Mouse (Mus musculus) hindbrain, embryonic 11.5 days (tissue): ENCODE results near the gene Gpr62. TPM values are rescaled to one million over a fixed set of nuclear protein-coding genes. Genes with fewer than 3 reads are reported as not detected.

Source experiments
- polyA plus RNA-seq: library from polyadenylated mRNA; unstranded; fragments of >200 nt; fragmentation: Nextera tagmentation; extraction: Ambion mirVana; gene quantifications from 2 replicates; pipeline ENCODE4 v1.2.1, GENCODE M21; 2014

Gpr62 gene
- polyA plus RNA-seq, 1 experiment from 2014 or later, result 0.22 TPM

Other genes with a start within 250 kb of the Gpr62 start
- gene Tlr9, start 243.3 kb downstream of the Gpr62 start, polyA plus RNA-seq, result not detected in 2 replicates
- gene Alas1, start 217.3 kb downstream of the Gpr62 start, polyA plus RNA-seq, result 83.8 and 84.7 TPM in 2 replicates
- 27.3 and 27.6 TPM in 2 replicates for gene Poc1a, start 184.9 kb downstream of the Gpr62 start, polyA plus RNA-seq
- gene Dusp7, start 97.3 kb downstream of the Gpr62 start, polyA plus RNA-seq, result 25.0 and 25.8 TPM in 2 replicates
- 882 and 903 TPM in 2 replicates for gene Rpl29, start 36.5 kb downstream of the Gpr62 start, polyA plus RNA-seq
- gene Acy1, start 27.6 kb downstream of the Gpr62 start, polyA plus RNA-seq, result 26.4 and 30.3 TPM in 2 replicates
- 4.2 and 6.0 TPM in 2 replicates for gene Abhd14b, start 18.5 kb downstream of the Gpr62 start, polyA plus RNA-seq
- gene Abhd14a, start 18.3 kb downstream of the Gpr62 start, polyA plus RNA-seq, result 31.2 and 34.7 TPM in 2 replicates
- 222 and 249 TPM in 2 replicates for gene Pcbp4, start 12.6 kb downstream of the Gpr62 start, polyA plus RNA-seq
- 41.3 and 42.2 TPM in 2 replicates for gene Rrp9, start 10.0 kb upstream of the Gpr62 start, polyA plus RNA-seq
- 0.54 and 1.4 TPM in 2 replicates for gene Parp3, start 11.0 kb upstream of the Gpr62 start, polyA plus RNA-seq
- gene Iqcf1, start 34.0 kb upstream of the Gpr62 start, polyA plus RNA-seq, result not detected in 2 replicates
- not detected in 2 replicates for gene Iqcf5, start 48.6 kb upstream of the Gpr62 start, polyA plus RNA-seq
- gene Iqcf3, start 95.7 kb upstream of the Gpr62 start, polyA plus RNA-seq, result not detected in 2 replicates
- gene Iqcf4, start 105.1 kb upstream of the Gpr62 start, polyA plus RNA-seq, result not detected in 2 replicates
- not detected in 2 replicates for gene Iqcf6, start 160.6 kb upstream of the Gpr62 start, polyA plus RNA-seq
- gene Grm2, start 190.1 kb upstream of the Gpr62 start, polyA plus RNA-seq, result 9.5 and 9.7 TPM in 2 replicates
- gene Tex264, start 220.0 kb upstream of the Gpr62 start, polyA plus RNA-seq, result 28.1 and 30.0 TPM in 2 replicates